Mouse (Mus musculus): ENCODE data around the gene Bco2. TPM values are rescaled to one million over a fixed set of nuclear protein-coding genes. Genes with fewer than 3 reads are reported as not detected.

The Bco2 gene
- polyA plus RNA-seq, 1 experiment from 2014 or later: 4.7 TPM

GRCm38 (mm10) chr9:50565940-50566339, 11.0 kb upstream of the Bco2 start:
- WGBS: 51% methylated on average over 4 of the region's 4 CpGs
- no peaks in the 10 kb centered on the region for H3K9me3 ChIP-seq (ENCODE audit: control insufficient read depth, low read length)
- peak overlapping the region; percentile 4; the same call in 1 of the 2 replicates for H3K4me3 ChIP-seq (ENCODE audit: low read depth, low read length)
- TF ChIP-seq CTCF (IDR thresholded peaks at IDR 0.05; ENCODE audit: low read depth): no peak
- no peak for TF ChIP-seq EP300 (optimal IDR thresholded peaks at IDR 0.05)
- no peak overlapping the region for H3K9ac ChIP-seq (ENCODE audit: low read length)
- DNase-seq (ENCODE audit: low spot score) (no peak), ATAC-seq (ENCODE audit: low FRiP score, low TSS enrichment) (no peak)
- H3K27me3 ChIP-seq (ENCODE audit: control insufficient read depth, insufficient read depth, low read length): no peaks in the 10 kb centered on the region
- no peaks in the 10 kb centered on the region for H3K36me3 ChIP-seq (ENCODE audit: control insufficient read depth, insufficient read depth, low read length)
- H3K4me1 ChIP-seq (replicated peaks; ENCODE audit: control insufficient read depth, insufficient read depth): no peaks in the 10 kb centered on the region
- peak overlapping the region; percentile 13; the same call in 1 of the 2 replicates for H3K27ac ChIP-seq (replicated peaks)
- H3K4me2 ChIP-seq (replicated peaks; ENCODE audit: low read depth): peak overlapping the region; percentile 14; the same call in 1 of the 2 replicates

- H3K27ac ChIP-seq (replicated peaks): no peak overlapping the region; the same call in 1 of the 2 replicates
- no peaks in the 10 kb centered on the region for H3K27me3 ChIP-seq (ENCODE audit: control insufficient read depth, insufficient read depth, low read length)
- H3K4me3 ChIP-seq (ENCODE audit: low read depth, low read length): peak overlapping the region; percentile 6; the same call in 1 of the 2 replicates
- 70% methylated on average over 7 of the region's 7 CpGs for WGBS
- H3K9me3 ChIP-seq (ENCODE audit: control insufficient read depth, low read length): no peaks in the 10 kb centered on the region
- H3K9ac ChIP-seq (ENCODE audit: low read length): 0 out of 2 replicates have a peak overlapping the region, but pooled peaks have one; percentile 8
- peak; percentile 67 for ATAC-seq (ENCODE audit: low FRiP score, low TSS enrichment)
- DNase-seq (ENCODE audit: low spot score): peak; percentile 58
- H3K4me2 ChIP-seq (replicated peaks; ENCODE audit: low read depth): 0 out of 2 replicates have a peak overlapping the region, but pooled peaks have one; percentile 14
- no peaks in the 10 kb centered on the region for H3K36me3 ChIP-seq (ENCODE audit: control insufficient read depth, insufficient read depth, low read length)
- no peaks in the 10 kb centered on the region for H3K4me1 ChIP-seq (replicated peaks; ENCODE audit: control insufficient read depth, insufficient read depth)
- TF ChIP-seq CTCF (IDR thresholded peaks at IDR 0.05; ENCODE audit: low read depth) (no peak), EP300 (optimal IDR thresholded peaks at IDR 0.05) (no peak)
These were observed 10.2 kb upstream of the Bco2 start for GRCm38 (mm10) chr9:50565173-50565572.

- no peak overlapping the region for H3K9ac ChIP-seq (ENCODE audit: low read length)
- H3K36me3 ChIP-seq (ENCODE audit: control insufficient read depth, insufficient read depth, low read length): no peaks in the 10 kb centered on the region
- no peak for ATAC-seq (ENCODE audit: low FRiP score, low TSS enrichment)
- TF ChIP-seq EP300 (optimal IDR thresholded peaks at IDR 0.05) (no peak), CTCF (IDR thresholded peaks at IDR 0.05; ENCODE audit: low read depth) (no peak)
- 77% methylated on average over 2 of the region's 2 CpGs for WGBS
- no peaks in the 10 kb centered on the region for H3K4me1 ChIP-seq (replicated peaks; ENCODE audit: control insufficient read depth, insufficient read depth)
- no peak overlapping the region for H3K4me2 ChIP-seq (replicated peaks; ENCODE audit: low read depth)
- DNase-seq (ENCODE audit: low spot score): no peak
- H3K4me3 ChIP-seq (ENCODE audit: low read depth, low read length): no peak overlapping the region
- H3K27me3 ChIP-seq (ENCODE audit: control insufficient read depth, insufficient read depth, low read length): no peaks in the 10 kb centered on the region
- no peak overlapping the region for H3K27ac ChIP-seq (replicated peaks)
- H3K9me3 ChIP-seq (ENCODE audit: control insufficient read depth, low read length): no peaks in the 10 kb centered on the region
These were observed 7.0 kb upstream of the Bco2 start for GRCm38 (mm10) chr9:50561918-50562360.

GRCm38 (mm10) chr9:50561145-50561917, 6.3 kb upstream of the Bco2 start, which contains the start of gene Tex12:
Gene Tex12 (minus strand): TSS chr9:50561325.
- WGBS: 84% methylated on average over 38 of the region's 38 CpGs
- H3K9ac ChIP-seq (ENCODE audit: low read length): no peak within 1 kb of the TSS
- H3K27me3 ChIP-seq (ENCODE audit: control insufficient read depth, insufficient read depth, low read length): no peaks in the 10 kb centered on the region
- no peak for DNase-seq (ENCODE audit: low spot score)
- H3K27ac ChIP-seq (replicated peaks): no peak within 1 kb of the TSS
- no peak for ATAC-seq (ENCODE audit: low FRiP score, low TSS enrichment)
- no peaks in the 10 kb centered on the region for H3K4me1 ChIP-seq (replicated peaks; ENCODE audit: control insufficient read depth, insufficient read depth)
- H3K36me3 ChIP-seq (ENCODE audit: control insufficient read depth, insufficient read depth, low read length): no peaks in the 10 kb centered on the region
- TF ChIP-seq CTCF (IDR thresholded peaks at IDR 0.05; ENCODE audit: low read depth) (no peak), EP300 (optimal IDR thresholded peaks at IDR 0.05) (no peak)
- H3K4me3 ChIP-seq (ENCODE audit: low read depth, low read length): no peak within 1 kb of the TSS
- H3K9me3 ChIP-seq (ENCODE audit: control insufficient read depth, low read length): no peaks in the 10 kb centered on the region
- H3K4me2 ChIP-seq (replicated peaks; ENCODE audit: low read depth): no peak within 1 kb of the TSS

GRCm38 (mm10) chr9:50554241-50555093, 514 bp downstream of the Bco2 start, which contains the start of gene Il18:
Gene Il18 (plus strand): TSS chr9:50554827.
- Histone ChIP-seq H3K9ac (ENCODE audit: low read length) (0 out of 2 replicates have a peak within 1 kb of the TSS, but pooled peaks have one; percentile 13), H3K4me1 (replicated peaks; ENCODE audit: control insufficient read depth, insufficient read depth) (no peaks in the 10 kb centered on the region), H3K36me3 (ENCODE audit: control insufficient read depth, insufficient read depth, low read length) (no peaks in the 10 kb centered on the region), H3K4me3 (ENCODE audit: low read depth, low read length) (peak within 1 kb of the TSS; percentile 6; the same call in 1 of the 2 replicates), H3K27ac (replicated peaks) (peak within 1 kb of the TSS; percentile 56), H3K4me2 (replicated peaks; ENCODE audit: low read depth) (peak within 1 kb of the TSS; percentile 41), H3K27me3 (ENCODE audit: control insufficient read depth, insufficient read depth, low read length) (no peaks in the 10 kb centered on the region), H3K9me3 (ENCODE audit: control insufficient read depth, low read length) (no peaks in the 10 kb centered on the region)
- DNase-seq (ENCODE audit: low spot score): peak; percentile 46
- TF ChIP-seq EP300 (optimal IDR thresholded peaks at IDR 0.05) (no peak), CTCF (IDR thresholded peaks at IDR 0.05; ENCODE audit: low read depth) (no peak)
- peak; percentile 80 for ATAC-seq (ENCODE audit: low FRiP score, low TSS enrichment)
- WGBS: 24% methylated on average over 12 of the region's 12 CpGs

All from stomach, postnatal 0 days (tissue).